ENCODE assay signal across 14 mouse cellular contexts in the genomic region with DNA sequence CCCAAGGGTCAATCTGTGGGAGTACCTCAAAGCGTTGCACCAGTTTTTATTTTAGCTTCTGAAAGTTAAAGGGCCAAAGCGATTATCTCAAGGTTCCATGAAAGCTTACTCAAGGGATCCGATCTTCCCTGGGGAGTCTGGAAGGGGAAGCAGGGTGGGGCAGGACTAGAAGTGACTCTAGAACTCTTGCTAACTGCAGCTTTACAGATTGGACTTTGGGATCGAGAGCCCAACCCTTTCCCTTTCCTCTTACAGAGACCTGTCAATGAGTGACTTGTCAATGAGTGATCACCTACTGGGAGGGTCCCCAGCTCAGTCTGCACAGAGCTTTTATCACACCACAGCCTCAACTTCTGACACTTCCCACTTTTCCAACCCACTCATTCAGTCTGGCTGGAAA. TPM values are rescaled to one million over a fixed set of nuclear protein-coding genes. Genes with fewer than 3 reads are reported as not detected.
DNase-seq lines count a peak whose midpoint lies in the region; ATAC-seq and TF ChIP-seq lines count a peak whose summit lies in the region.
"Had no signal": no experiment of that assay in that cellular context is flagged by ENCODE, and none has a peak within 500 bp of the region (broad histone marks: within the 10 kb centered on the region; RNA-seq: fewer than 3 reads in every experiment).

No protein-coding gene starts in this region.

- no peaks in the 10 kb centered on the region; the same call in 1 of the 2 replicates for H3K79me2 ChIP-seq in heart, adult 2 months (replicated peaks; ENCODE audit: control insufficient read depth, insufficient read depth, low read length)

- no peaks in the 10 kb centered on the region for H3K9me3 ChIP-seq in liver, embryonic 14.5 days (ENCODE audit: control insufficient read depth, low read length)
- H3K9me3 ChIP-seq in forebrain, embryonic 14.5 days (replicated peaks; ENCODE audit: control insufficient read depth, low read length): no peaks in the 10 kb centered on the region
- H3K9me3 ChIP-seq: embryonic facial prominence, embryonic 10.5 days had no signal

- intact Hi-C loops in heart, adult 2 months (cut with DNase I): loop anchor here (2.0 to 5.0 kb wide), 2 partner anchors 27 to 35 kb away; no protein-coding TSS in a partner anchor

- peaks cover 17% of the 10 kb centered on the region for H3K4me1 ChIP-seq in heart, adult 2 months (ENCODE audit: control insufficient read depth, insufficient read depth, low read length)
- peaks cover 13% of the 10 kb centered on the region for H3K4me1 ChIP-seq in brown adipose tissue, adult 24 weeks (ENCODE audit: control insufficient read depth, insufficient read depth, insufficient read length, low read length)
- H3K4me1 ChIP-seq in liver, embryonic 14.5 days (replicated peaks; ENCODE audit: control insufficient read depth in 2 of 2, insufficient read depth in 2 of 2, low read length in 1 of 2): peaks cover 0 to 10% of the 10 kb centered on the region in 2 experiments; a peak in 1 of 4 replicates
- no peaks in the 10 kb centered on the region for H3K4me1 ChIP-seq in forebrain, embryonic 14.5 days (ENCODE audit: control insufficient read depth, insufficient read depth, low read length)
- H3K4me1 ChIP-seq: limb, embryonic 12.5 days had no signal

- H3K4me3 ChIP-seq in heart, adult 2 months: no peak overlapping the region
- H3K4me3 ChIP-seq in brown adipose tissue, adult 24 weeks (ENCODE audit: insufficient read depth, low read depth, low read length): no peak overlapping the region
- H3K4me3 ChIP-seq in liver, embryonic 14.5 days (ENCODE audit: insufficient read depth in 1 of 2, low read depth in 2 of 2, low read length in 2 of 2): no peak overlapping the region
- H3K4me3 ChIP-seq in forebrain, embryonic 14.5 days (ENCODE audit: low read depth, low read length): no peak overlapping the region
- H3K4me3 ChIP-seq: embryonic facial prominence, embryonic 10.5 days; limb, embryonic 12.5 days had no signal

- no peak for TF ChIP-seq POLR2A in heart, adult 2 months (IDR thresholded peaks at IDR 0.05; ENCODE audit: insufficient read depth, low read depth, low read length)

- WGBS in heart, adult 2 months: 25% methylated on average over 4 of the region's 4 CpGs
- 47% methylated on average over 4 of the region's 4 CpGs for WGBS in liver, embryonic 14.5 days (ENCODE audit: insufficient replicate concordance)
- 83% methylated on average over 4 of the region's 4 CpGs for WGBS in forebrain, embryonic 14.5 days

- H3K36me3 ChIP-seq in heart, adult 2 months (ENCODE audit: control insufficient read depth, insufficient read depth, low read length): peaks cover 7% of the 10 kb centered on the region
- no peaks in the 10 kb centered on the region for H3K36me3 ChIP-seq in liver, embryonic 14.5 days (replicated peaks; ENCODE audit: control insufficient read depth, insufficient read depth, low read depth)
- no peaks in the 10 kb centered on the region for H3K36me3 ChIP-seq in forebrain, embryonic 14.5 days (ENCODE audit: control insufficient read depth, insufficient read depth, low read length)
- H3K36me3 ChIP-seq: embryonic facial prominence, embryonic 10.5 days; limb, embryonic 12.5 days had no signal

- H3K27ac ChIP-seq in heart, adult 2 months: peak overlapping the region; percentile 75
- H3K27ac ChIP-seq in brown adipose tissue, adult 24 weeks (replicated peaks; ENCODE audit: low read depth, low read length): peak overlapping the region; percentile 56
- no peak overlapping the region for H3K27ac ChIP-seq in liver, embryonic 14.5 days
- H3K27ac ChIP-seq in forebrain, embryonic 14.5 days (ENCODE audit: low read depth, low read length): no peak overlapping the region
- H3K27ac ChIP-seq: embryonic facial prominence, embryonic 10.5 days; limb, embryonic 12.5 days had no signal

- TF ChIP-seq CTCF in heart, adult 2 months (IDR thresholded peaks at IDR 0.05): no peak
- TF ChIP-seq CTCF in liver, embryonic 14.5 days (IDR thresholded peaks at IDR 0.05; ENCODE audit: low read depth): no peak

- H3K9ac ChIP-seq in heart, adult 2 months (ENCODE audit: low read depth, low read length): no peak overlapping the region
- H3K9ac ChIP-seq in liver, embryonic 14.5 days (replicated peaks): no peak overlapping the region
- H3K9ac ChIP-seq in forebrain, embryonic 14.5 days (ENCODE audit: low read length): no peak overlapping the region
- H3K9ac ChIP-seq: limb, embryonic 12.5 days had no signal

- peak; percentile 38 to 47 for DNase-seq in heart, adult 2 months
- DNase-seq in heart, postnatal 4 days: no peak
- DNase-seq in kidney, adult 9 months: peak; percentile 77
- DNase-seq in liver, embryonic 14.5 days (ENCODE audit: low read depth in 3 of 3, low spot score in 3 of 3): no peak
- no peak for DNase-seq in layer of hippocampus, postnatal 10 days (ENCODE audit: low spot score in 2 of 2)
- no peak for DNase-seq in forebrain, embryonic 14.5 days (ENCODE audit: low spot score)
- DNase-seq: cerebellum, adult 2 months; layer of hippocampus, postnatal 36 days; right cerebral cortex, adult 18-20 months; thymus, postnatal 36 days had no signal

- peak overlapping the region; percentile 13; the same call in 1 of the 2 replicates for H3K4me2 ChIP-seq in liver, embryonic 14.5 days (ENCODE audit: low read depth)
- no peak overlapping the region for H3K4me2 ChIP-seq in forebrain, embryonic 14.5 days (ENCODE audit: low read length)
- H3K4me2 ChIP-seq: limb, embryonic 12.5 days had no signal

- H3K27me3 ChIP-seq in heart, adult 2 months (ENCODE audit: control insufficient read depth, insufficient read depth, low read length): no peaks in the 10 kb centered on the region
- H3K27me3 ChIP-seq in liver, embryonic 14.5 days (ENCODE audit: control insufficient read depth, insufficient read depth, low read length): peaks cover 4% of the 10 kb centered on the region
- no peaks in the 10 kb centered on the region for H3K27me3 ChIP-seq in forebrain, embryonic 14.5 days (replicated peaks; ENCODE audit: control insufficient read depth, insufficient read depth, low read length)
- H3K27me3 ChIP-seq: limb, embryonic 12.5 days had no signal

- no peak for TF ChIP-seq EP300 in heart, adult 2 months (IDR thresholded peaks at IDR 0.05; ENCODE audit: insufficient read depth, low read depth, low read length)
- no peak for TF ChIP-seq EP300 in liver, embryonic 14.5 days (IDR thresholded peaks at IDR 0.05; ENCODE audit: low read depth)

- ATAC-seq in liver, embryonic 14.5 days (ENCODE audit: insufficient read depth): no peak
- ATAC-seq in erythroblast, adult 5-6 weeks (replicated peaks; ENCODE audit: low FRiP score, poor library complexity, severe bottlenecking): no peak
- no peak for ATAC-seq in forebrain, embryonic 14.5 days

RNA-seq across cellular contexts. Expression of gene Lima1, which starts 7.6 kb away (rescaled TPM):
- 10 to 100 TPM; 15.7 to 16.7 TPM for total RNA-seq in heart, adult 2 months (2021)
- 8.8 and 13.4 TPM in 2 replicates for polyA plus RNA-seq in heart, adult 2 months (2012; rRNA removed)
- 10 to 100 TPM; 26.9 to 32.3 TPM for total RNA-seq in heart, postnatal 4 days (2021)
- polyA plus RNA-seq in brown adipose tissue, adult 24 weeks (2012; ENCODE audit: insufficient read depth, insufficient read length, missing spikeins): 9.0 and 18.3 TPM in 2 replicates
- polyA plus RNA-seq in liver, embryonic 14.5 days (2012; rRNA removed): 3.3 and 5.1 TPM in 2 replicates
- polyA plus RNA-seq in liver, embryonic 14.5 days (2014; fragmentation: Nextera tagmentation; extraction: Ambion mirVana): 6.2 and 7.0 TPM in 2 replicates
- total RNA-seq in layer of hippocampus, postnatal 10 days (2021): 10 to 100 TPM; 15.3 to 15.5 TPM
- 1.9 and 2.9 TPM in 2 replicates for total RNA-seq in erythroblast, adult 5-6 weeks (2015; ENCODE audit: low replicate concordance)
- total RNA-seq in erythroblast, adult 5-6 weeks (2017; ENCODE audit: low replicate concordance): 2.8 and 4.7 TPM in 2 replicates
- 27.0 and 32.1 TPM in 2 replicates for polyA plus RNA-seq in forebrain, embryonic 14.5 days (2014; fragmentation: Nextera tagmentation; extraction: Ambion mirVana)

Comparison
In these comparisons a context has a peak if more than half of its experiments do, and no peak if none do; other contexts are left out.
1. DNase-seq: peak in heart, adult 2 months (2 of 2) and kidney, adult 9 months (single experiment); none in heart, postnatal 4 days (single experiment), liver, embryonic 14.5 days (0 of 3), layer of hippocampus, postnatal 10 days (0 of 2) and forebrain, embryonic 14.5 days (single experiment).
2. H3K27ac ChIP-seq: peak in heart, adult 2 months (single experiment) and brown adipose tissue, adult 24 weeks (single experiment); none in liver, embryonic 14.5 days (single experiment) and forebrain, embryonic 14.5 days (single experiment).